Mouse (Mus musculus): Measurements from ENCODE around the gene Ddx4. TPM values are rescaled to one million over a fixed set of nuclear protein-coding genes. Genes with fewer than 3 reads are reported as not detected.

Ddx4 gene
- polyA plus RNA-seq, 1 experiment = not detected

- TF ChIP-seq POLR2A (IDR thresholded peaks at IDR 0.05; ENCODE audit: low read depth, low read length) (no peak), CTCF (IDR thresholded peaks at IDR 0.05; ENCODE audit: extremely low read depth, insufficient read length, insufficient replicate concordance, low read depth, low read length) (no peak)
- no peak overlapping the region for H3K4me3 ChIP-seq (ENCODE audit: low read depth, low read length)
- WGBS = 78% methylated on average over 4 of the region's 4 CpGs
- H3K27me3 ChIP-seq (ENCODE audit: control insufficient read depth, insufficient read depth, low read length) = no peaks in the 10 kb centered on the region; the same call in 1 of the 2 replicates
- H3K36me3 ChIP-seq (ENCODE audit: control insufficient read depth, insufficient read depth, low read length) = no peaks in the 10 kb centered on the region
- no peak overlapping the region for H3K27ac ChIP-seq (ENCODE audit: insufficient read depth, low read depth, low read length)
- peaks cover 2% of the 10 kb centered on the region; the same call in 1 of the 2 replicates for H3K4me1 ChIP-seq (ENCODE audit: control insufficient read depth, insufficient read depth, insufficient read length, low read length)
Observed at GRCm38 (mm10) chr13:112639111-112639510, 13.2 kb downstream of the Ddx4 start.

GRCm38 (mm10) chr13:112636498-112636897 is 15.8 kb downstream of the Ddx4 start:
- TF ChIP-seq CTCF (IDR thresholded peaks at IDR 0.05; ENCODE audit: extremely low read depth, insufficient read length, insufficient replicate concordance, low read depth, low read length) (no peak), POLR2A (IDR thresholded peaks at IDR 0.05; ENCODE audit: low read depth, low read length) (no peak)
- Histone ChIP-seq H3K36me3 (ENCODE audit: control insufficient read depth, insufficient read depth, low read length) (no peaks in the 10 kb centered on the region), H3K27ac (ENCODE audit: insufficient read depth, low read depth, low read length) (no peak overlapping the region), H3K4me3 (ENCODE audit: low read depth, low read length) (no peak overlapping the region), H3K27me3 (ENCODE audit: control insufficient read depth, insufficient read depth, low read length) (no peaks in the 10 kb centered on the region), H3K4me1 (ENCODE audit: control insufficient read depth, insufficient read depth, insufficient read length, low read length) (peaks cover 2% of the 10 kb centered on the region; the same call in 1 of the 2 replicates)
- WGBS = 48% methylated on average over 3 of the region's 3 CpGs

GRCm38 (mm10) chr13:112635174-112635837 is 17.0 kb downstream of the Ddx4 start:
- Histone ChIP-seq H3K4me3 (ENCODE audit: low read depth, low read length) (no peak overlapping the region), H3K36me3 (ENCODE audit: control insufficient read depth, insufficient read depth, low read length) (no peaks in the 10 kb centered on the region), H3K27me3 (ENCODE audit: control insufficient read depth, insufficient read depth, low read length) (no peaks in the 10 kb centered on the region), H3K4me1 (ENCODE audit: control insufficient read depth, insufficient read depth, insufficient read length, low read length) (peaks cover 2% of the 10 kb centered on the region; the same call in 1 of the 2 replicates), H3K27ac (ENCODE audit: insufficient read depth, low read depth, low read length) (no peak overlapping the region)
- no peak for TF ChIP-seq CTCF (IDR thresholded peaks at IDR 0.05; ENCODE audit: extremely low read depth, insufficient read length, insufficient replicate concordance, low read depth, low read length)
- no peak for TF ChIP-seq POLR2A (IDR thresholded peaks at IDR 0.05; ENCODE audit: low read depth, low read length)
- 47% methylated on average over 7 of the region's 7 CpGs for WGBS

- Histone ChIP-seq H3K4me3 (ENCODE audit: low read depth, low read length) (no peak overlapping the region), H3K27ac (ENCODE audit: insufficient read depth, low read depth, low read length) (no peak overlapping the region), H3K4me1 (ENCODE audit: control insufficient read depth, insufficient read depth, insufficient read length, low read length) (no peaks in the 10 kb centered on the region), H3K36me3 (ENCODE audit: control insufficient read depth, insufficient read depth, low read length) (no peaks in the 10 kb centered on the region), H3K27me3 (ENCODE audit: control insufficient read depth, insufficient read depth, low read length) (no peaks in the 10 kb centered on the region)
- TF ChIP-seq CTCF (IDR thresholded peaks at IDR 0.05; ENCODE audit: extremely low read depth, insufficient read length, insufficient replicate concordance, low read depth, low read length) = no peak
- TF ChIP-seq POLR2A (IDR thresholded peaks at IDR 0.05; ENCODE audit: low read depth, low read length) = no peak
Observed at GRCm38 (mm10) chr13:112625566-112625965, 26.7 kb downstream of the Ddx4 start.

GRCm38 (mm10) chr13:112624622-112625021 is 27.7 kb downstream of the Ddx4 start:
- TF ChIP-seq POLR2A (IDR thresholded peaks at IDR 0.05; ENCODE audit: low read depth, low read length) (no peak), CTCF (IDR thresholded peaks at IDR 0.05; ENCODE audit: extremely low read depth, insufficient read length, insufficient replicate concordance, low read depth, low read length) (no peak)
- Histone ChIP-seq H3K4me3 (ENCODE audit: low read depth, low read length) (no peak overlapping the region), H3K27ac (ENCODE audit: insufficient read depth, low read depth, low read length) (no peak overlapping the region), H3K36me3 (ENCODE audit: control insufficient read depth, insufficient read depth, low read length) (no peaks in the 10 kb centered on the region), H3K4me1 (ENCODE audit: control insufficient read depth, insufficient read depth, insufficient read length, low read length) (no peaks in the 10 kb centered on the region), H3K27me3 (ENCODE audit: control insufficient read depth, insufficient read depth, low read length) (no peaks in the 10 kb centered on the region)
- WGBS = 65% methylated on average over 3 of the region's 3 CpGs

- TF ChIP-seq CTCF (IDR thresholded peaks at IDR 0.05; ENCODE audit: extremely low read depth, insufficient read length, insufficient replicate concordance, low read depth, low read length) (no peak), POLR2A (IDR thresholded peaks at IDR 0.05; ENCODE audit: low read depth, low read length) (no peak)
- H3K4me1 ChIP-seq (ENCODE audit: control insufficient read depth, insufficient read depth, insufficient read length, low read length) = no peaks in the 10 kb centered on the region
- no peaks in the 10 kb centered on the region for H3K36me3 ChIP-seq (ENCODE audit: control insufficient read depth, insufficient read depth, low read length)
- H3K4me3 ChIP-seq (ENCODE audit: low read depth, low read length) = no peak overlapping the region
- 59% methylated on average over 7 of the region's 7 CpGs for WGBS
- no peaks in the 10 kb centered on the region for H3K27me3 ChIP-seq (ENCODE audit: control insufficient read depth, insufficient read depth, low read length)
- H3K27ac ChIP-seq (ENCODE audit: insufficient read depth, low read depth, low read length) = no peak overlapping the region
Observed at GRCm38 (mm10) chr13:112623656-112624055, 28.6 kb downstream of the Ddx4 start.

GRCm38 (mm10) chr13:112621592-112621991 is 30.7 kb downstream of the Ddx4 start:
- TF ChIP-seq CTCF (IDR thresholded peaks at IDR 0.05; ENCODE audit: extremely low read depth, insufficient read length, insufficient replicate concordance, low read depth, low read length) (no peak), POLR2A (IDR thresholded peaks at IDR 0.05; ENCODE audit: low read depth, low read length) (no peak)
- H3K36me3 ChIP-seq (ENCODE audit: control insufficient read depth, insufficient read depth, low read length) = no peaks in the 10 kb centered on the region
- 65% methylated on average over 3 of the region's 3 CpGs for WGBS
- no peaks in the 10 kb centered on the region for H3K27me3 ChIP-seq (ENCODE audit: control insufficient read depth, insufficient read depth, low read length)
- H3K4me1 ChIP-seq (ENCODE audit: control insufficient read depth, insufficient read depth, insufficient read length, low read length) = no peaks in the 10 kb centered on the region
- H3K27ac ChIP-seq (ENCODE audit: insufficient read depth, low read depth, low read length) = no peak overlapping the region
- H3K4me3 ChIP-seq (ENCODE audit: low read depth, low read length) = no peak overlapping the region
